Mouse (Mus musculus) cortical plate, adult 2 months (tissue): ENCODE measurements around the gene Parva.

Source experiments
- CTCF ChIP-seq: fragments of 200-500 bp; IDR thresholded peaks from 2 replicates; pipeline ENCODE4 v1.5.1; 2011; ENCODE audit warnings: mild to moderate bottlenecking, control low read depth, low read length; ENCODE audit not compliant: insufficient read depth; ENCODE audit errors: extremely low read depth
- POLR2A ChIP-seq: fragments of 200-500 bp; IDR thresholded peaks from 2 replicates; pipeline ENCODE4 v1.6.1; 2011; ENCODE audit warnings: mild to moderate bottlenecking, low read length, control low read depth; ENCODE audit not compliant: insufficient read depth; ENCODE audit errors: extremely low read depth

- TF ChIP-seq CTCF (no peak), POLR2A (no peak)
These were observed 12.5 kb downstream of the Parva start for GRCm38 (mm10) chr7:112439846-112440245.
